Mouse (Mus musculus) bone marrow, adult 2 months (tissue): Measurements from ENCODE around the gene Gng3. TPM values are rescaled to one million over a fixed set of nuclear protein-coding genes. Genes with fewer than 3 reads are reported as not detected.
A peak's percentile ranks its signal among the peaks of the same experiment; 100 is the strongest.

Source experiments
- H3K27ac ChIP-seq: fragments of 200-500 bp; 2 replicates; pipeline ENCODE4 v1.5.1; 2012; ENCODE audit warnings: low read depth, mild to moderate bottlenecking, control low read depth, inconsistent platforms, low read length; ENCODE audit not compliant: control insufficient read depth, poor library complexity, insufficient read depth
- H3K4me1 ChIP-seq: fragments of 200-500 bp; 2 replicates; pipeline ENCODE4 v1.6.1; 2011; ENCODE audit warnings: low read length; ENCODE audit not compliant: control insufficient read depth, insufficient read depth
- H3K4me3 ChIP-seq: fragments of 200-500 bp; replicated peaks from 2 replicates; pipeline ENCODE3; 2011; ENCODE audit warnings: mild to moderate bottlenecking, low read depth, low read length, control low read depth; ENCODE audit not compliant: control insufficient read depth
- CTCF ChIP-seq: fragments of 200-500 bp; IDR thresholded peaks from 2 replicates; pipeline ENCODE4 v1.5.1; 2011; ENCODE audit warnings: low read length, control low read depth; ENCODE audit not compliant: control insufficient read depth, insufficient read depth
- POLR2A ChIP-seq: fragments of 200-500 bp; IDR thresholded peaks from 2 replicates; pipeline ENCODE4 v1.6.1; 2011; ENCODE audit warnings: low read depth, mild to moderate bottlenecking, control low read depth, low read length, borderline replicate concordance; ENCODE audit not compliant: control insufficient read depth
- WGBS: fragments of 180-500 bp; shearing (Covaris S2); methylation state at CpG from one replicate; pipeline ENCODE4 v1.1.7; 2018; 5-methylcytosine and 5-hydroxymethylcytosine counted together
- polyA plus RNA-seq: library from polyadenylated mRNA; stranded (reverse); fragments of >200 nt; gene quantifications from 2 replicates; pipeline ENCODE4 v1.2.4, GENCODE M21; 2011; ENCODE audit warnings: low replicate concordance; ENCODE audit not compliant: missing spikeins, insufficient read depth, insufficient read length

Gng3 gene
- polyA plus RNA-seq, 1 experiment = 1.5 TPM

- no peak for TF ChIP-seq POLR2A
- no peak for TF ChIP-seq CTCF
- Histone ChIP-seq H3K4me3 (no peak overlapping the region), H3K4me1 (peaks cover 2% of the 10 kb centered on the region; the same call in 1 of the 2 replicates), H3K27ac (no peak overlapping the region)
- WGBS = 69% methylated on average over 11 of the region's 11 CpGs
Measured at GRCm38 (mm10) chr19:8803879-8804660, 34.9 kb downstream of the Gng3 start.

- WGBS = 70% methylated on average over 9 of the region's 9 CpGs
- Histone ChIP-seq H3K4me1 (peaks cover 2% of the 10 kb centered on the region; the same call in 1 of the 2 replicates), H3K27ac (no peak overlapping the region), H3K4me3 (no peak overlapping the region)
- no peak for TF ChIP-seq POLR2A
- TF ChIP-seq CTCF = no peak
Measured at GRCm38 (mm10) chr19:8803204-8803780, 35.7 kb downstream of the Gng3 start.

- 1% methylated on average over 30 of the region's 30 CpGs for WGBS
- H3K4me1 ChIP-seq = peaks cover 2% of the 10 kb centered on the region; the same call in 1 of the 2 replicates
- TF ChIP-seq CTCF (no peak), POLR2A (no peak)
- H3K4me3 ChIP-seq = peak within 1 kb of the TSS; percentile 87
- H3K27ac ChIP-seq = peak within 1 kb of the TSS; percentile 39
Measured at GRCm38 (mm10) chr19:8802130-8802821, 36.7 kb downstream of the Gng3 start, which contains the start of gene Zbtb3. Gene Zbtb3, plus strand, starts transcription at chr19:8802555.

GRCm38 (mm10) chr19:8798947-8799315, 40.1 kb downstream of the Gng3 start:
- Histone ChIP-seq H3K4me3 (no peak overlapping the region), H3K4me1 (0 out of 2 replicates have a peak, but pooled peaks cover under 1% of the 10 kb centered on the region), H3K27ac (no peak overlapping the region)
- TF ChIP-seq CTCF = no peak
- no peak for TF ChIP-seq POLR2A

GRCm38 (mm10) chr19:8798264-8798946, 40.6 kb downstream of the Gng3 start, which contains the start of gene Polr2g:
Gene Polr2g, minus strand, starts transcription at chr19:8798577.
- Histone ChIP-seq H3K4me1 (no peaks in the 10 kb centered on the region), H3K4me3 (peak within 1 kb of the TSS; percentile 83), H3K27ac (peak within 1 kb of the TSS; percentile 45)
- TF ChIP-seq CTCF (no peak), POLR2A (peak; percentile 65; the same call in 1 of the 2 replicates)
- under 1% methylated on average over 25 of the region's 25 CpGs for WGBS

- Histone ChIP-seq H3K4me3 (no peak overlapping the region), H3K27ac (no peak overlapping the region), H3K4me1 (no peaks in the 10 kb centered on the region)
- TF ChIP-seq POLR2A (no peak), CTCF (no peak)
- 73% methylated on average over 7 of the region's 7 CpGs for WGBS
Measured at GRCm38 (mm10) chr19:8790171-8790570, 48.8 kb downstream of the Gng3 start.

GRCm38 (mm10) chr19:8789171-8789570, 49.8 kb downstream of the Gng3 start:
- 83% methylated on average over 1 of the region's 1 CpGs for WGBS
- H3K27ac ChIP-seq = no peak overlapping the region
- H3K4me1 ChIP-seq = no peaks in the 10 kb centered on the region
- no peak overlapping the region for H3K4me3 ChIP-seq
- TF ChIP-seq CTCF (no peak), POLR2A (no peak)
